Mouse (Mus musculus) stomach, postnatal 0 days (tissue): ENCODE data around the gene Nlrx1.

Experiments used
- CTCF ChIP-seq: IDR thresholded peaks from 2 replicates; pipeline ENCODE4 v1.5.1; 2016; ENCODE audit warnings: antibody characterized with exemption, low read depth, mild to moderate bottlenecking, moderate library complexity
- EP300 ChIP-seq: optimal IDR thresholded peaks from 2 replicates; pipeline ENCODE3; 2016; ENCODE audit warnings: antibody characterized with exemption

- no peak for TF ChIP-seq EP300
- TF ChIP-seq CTCF, result no peak
Observed at GRCm38 (mm10) chr9:44212406-44212805, 56.0 kb downstream of the Nlrx1 start.
